ENCODE assay signal across 19 mouse cellular contexts in genomic region chr14:74822048-74822447, GRCm38 (mm10).
"Had no signal": no experiment of that assay in that cellular context is flagged by ENCODE, and none has a peak within 500 bp of the region (broad histone marks: within the 10 kb centered on the region; RNA-seq: fewer than 3 reads in every experiment).

No protein-coding gene starts in this region.

- H3K4me1 ChIP-seq: midbrain, embryonic 12.5 days; stomach, embryonic 15.5 days had no signal

- H3K27me3 ChIP-seq: limb, embryonic 15.5 days; liver, embryonic 13.5 days; lung, embryonic 15.5 days; midbrain, embryonic 12.5 days; neural tube, embryonic 13.5 days; stomach, embryonic 15.5 days had no signal

- DNase-seq: kidney, adult 11 months; kidney, adult 9 months; kidney, postnatal 4 days; liver, embryonic 13.5 days; liver, postnatal 0 days; lung, postnatal 14 days; retina, postnatal 1 day; right cerebral cortex, postnatal 4 days; spleen, adult 18-20 months; thymus, adult 2 months; thymus, postnatal 25 days had no signal

- H3K36me3 ChIP-seq: lung, embryonic 15.5 days; midbrain, embryonic 12.5 days had no signal

- ATAC-seq: liver, postnatal 0 days; midbrain, embryonic 16.5 days had no signal

- H3K27ac ChIP-seq: kidney, postnatal 0 days; limb, embryonic 15.5 days; liver, embryonic 13.5 days; lung, embryonic 15.5 days; midbrain, embryonic 12.5 days; neural tube, embryonic 13.5 days; stomach, embryonic 15.5 days had no signal

- H3K4me3 ChIP-seq: layer of hippocampus, adult 2 months; limb, embryonic 15.5 days; liver, embryonic 13.5 days; lung, embryonic 15.5 days; midbrain, embryonic 12.5 days; neural tube, embryonic 13.5 days; stomach, embryonic 15.5 days had no signal

- H3K9ac ChIP-seq: limb, embryonic 15.5 days; liver, embryonic 13.5 days; liver, postnatal 0 days; lung, embryonic 15.5 days; midbrain, embryonic 12.5 days; neural tube, embryonic 13.5 days; stomach, embryonic 15.5 days had no signal

- H3K9me3 ChIP-seq: limb, embryonic 15.5 days; liver, embryonic 13.5 days; lung, embryonic 15.5 days; midbrain, embryonic 12.5 days; neural tube, embryonic 13.5 days; stomach, embryonic 15.5 days had no signal

- H3K4me2 ChIP-seq: limb, embryonic 15.5 days; liver, embryonic 13.5 days; lung, embryonic 15.5 days; midbrain, embryonic 12.5 days; neural tube, embryonic 13.5 days; stomach, embryonic 15.5 days had no signal
